Mouse (Mus musculus) lung, postnatal 0 days (tissue): ENCODE measurements around the gene Itprip.

Source experiments
- CTCF ChIP-seq: IDR thresholded peaks from 2 replicates; pipeline ENCODE4 v1.5.1; 2016; ENCODE audit warnings: antibody characterized with exemption, mild to moderate bottlenecking
- EP300 ChIP-seq: IDR thresholded peaks from 2 replicates; pipeline ENCODE4 v1.6.1; 2016; ENCODE audit warnings: antibody characterized with exemption, mild to moderate bottlenecking, control low read depth

DNA sequence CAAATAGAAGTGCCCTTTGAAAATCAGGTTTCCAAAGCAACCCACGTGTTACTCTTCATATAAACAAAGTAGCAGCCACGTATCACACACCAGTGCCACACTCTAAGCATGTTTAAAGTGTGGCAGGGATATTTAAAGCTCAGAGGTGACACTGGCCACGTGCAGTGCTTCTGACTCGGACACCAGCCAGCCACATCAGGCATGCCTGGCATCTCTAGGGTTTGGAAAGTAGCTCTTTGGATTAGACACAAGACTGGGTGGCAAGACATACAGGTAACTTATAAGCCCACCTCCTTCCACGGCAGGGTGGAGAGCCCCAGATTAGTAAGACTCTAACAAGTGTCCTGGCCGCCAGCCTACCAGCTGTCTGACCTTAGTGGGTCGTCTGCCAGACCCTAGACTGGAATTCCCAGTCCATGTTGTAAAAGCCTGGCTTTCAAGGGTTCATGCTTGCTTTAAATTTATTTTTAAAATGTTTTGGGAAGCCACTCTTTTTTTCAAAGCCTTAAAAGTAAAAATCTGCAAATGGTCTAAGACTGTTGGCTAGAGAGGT is 33.8 kb downstream of the Itprip start:
- TF ChIP-seq CTCF (no peak), EP300 (peak; percentile 56)
